Mouse (Mus musculus) forebrain, embryonic 12.5 days (tissue): ENCODE results near the gene Psg23. TPM values are rescaled to one million over a fixed set of nuclear protein-coding genes. Genes with fewer than 3 reads are reported as not detected.
"Not testable (repeated sequence)": the region's sequence is repeated elsewhere in the genome, so short reads cannot be mapped to it uniquely, and the experiment has no call there.

Source experiments
- ATAC-seq: fragments of 200-750 bp; cut with Nextera tagmentation; 2 replicates; pipeline ENCODE4 v1.8.0; 2017; ENCODE audit warnings: moderate TSS enrichment; ENCODE audit not compliant: low FRiP score
- H3K27ac ChIP-seq: fragments of 300-500 bp; sonication (generic); 2 replicates; pipeline ENCODE4 v1.5.1; 2016; ENCODE audit warnings: mild to moderate bottlenecking
- H3K27me3 ChIP-seq: fragments of 300-500 bp; sonication (generic); 2 replicates; pipeline ENCODE4 v1.6.1; 2016; ENCODE audit warnings: mild to moderate bottlenecking
- H3K36me3 ChIP-seq: fragments of 300-500 bp; sonication (generic); replicated peaks from 2 replicates; pipeline ENCODE4 v1.6.1; 2016; ENCODE audit warnings: mild to moderate bottlenecking
- H3K4me1 ChIP-seq: fragments of 300-500 bp; sonication (generic); 2 replicates; pipeline ENCODE4 v1.6.1; 2016
- H3K4me2 ChIP-seq: fragments of 300-500 bp; sonication (generic); 2 replicates; pipeline ENCODE4 v1.6.1; 2016; ENCODE audit warnings: mild to moderate bottlenecking, moderate library complexity
- H3K4me3 ChIP-seq: fragments of 300-500 bp; sonication (generic); replicated peaks from 2 replicates; pipeline ENCODE4 v1.5.1; 2016; ENCODE audit warnings: mild to moderate bottlenecking
- H3K9ac ChIP-seq: fragments of 300-500 bp; sonication (generic); 2 replicates; pipeline ENCODE4 v1.6.1; 2016; ENCODE audit warnings: mild to moderate bottlenecking
- H3K9me3 ChIP-seq: fragments of 300-500 bp; sonication (generic); 2 replicates; pipeline ENCODE4 v1.6.1; 2016
- WGBS: fragments of 180-500 bp; shearing (Covaris S2); methylation state at CpG from one replicate; pipeline ENCODE4 v1.1.7; 2016; 5-methylcytosine and 5-hydroxymethylcytosine counted together
- polyA plus RNA-seq: library from polyadenylated mRNA; unstranded; fragments of >200 nt; fragmentation: Nextera tagmentation; extraction: Ambion mirVana; gene quantifications from 2 replicates; pipeline ENCODE4 v1.2.1, GENCODE M21; 2016

Gene Psg23
- polyA plus RNA-seq = not detected in 2 replicates

DNA sequence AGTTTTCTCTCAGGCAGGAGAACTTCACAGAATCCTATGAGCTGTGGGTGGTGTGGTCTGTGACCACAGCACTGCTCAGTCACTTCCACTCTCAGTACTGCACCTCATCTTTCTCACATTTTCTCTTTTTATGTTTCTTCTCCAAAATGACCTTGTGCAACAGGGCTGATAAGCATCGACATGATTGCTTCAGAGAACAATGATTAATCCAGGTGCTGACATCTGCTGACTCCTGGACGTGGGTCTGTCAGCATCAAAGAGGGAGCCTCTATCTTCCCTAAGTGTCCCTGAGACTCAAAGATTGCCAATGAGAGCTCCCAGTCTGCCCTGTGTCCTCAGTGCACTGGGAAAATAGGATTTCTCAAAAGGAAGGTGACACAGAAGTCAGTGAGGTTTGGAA is at the start of gene Psg23:
Gene Psg23, minus strand, starts transcription at position 101 of the 400 bp plus-strand sequence.
- H3K9me3 ChIP-seq, H3K36me3 ChIP-seq, H3K9ac ChIP-seq, H3K4me1 ChIP-seq, H3K27me3 ChIP-seq, H3K27ac ChIP-seq, ATAC-seq, H3K4me3 ChIP-seq, H3K4me2 ChIP-seq: not testable (repeated sequence)
- WGBS = 71% methylated on average over 1 of the region's 2 CpGs

DNA sequence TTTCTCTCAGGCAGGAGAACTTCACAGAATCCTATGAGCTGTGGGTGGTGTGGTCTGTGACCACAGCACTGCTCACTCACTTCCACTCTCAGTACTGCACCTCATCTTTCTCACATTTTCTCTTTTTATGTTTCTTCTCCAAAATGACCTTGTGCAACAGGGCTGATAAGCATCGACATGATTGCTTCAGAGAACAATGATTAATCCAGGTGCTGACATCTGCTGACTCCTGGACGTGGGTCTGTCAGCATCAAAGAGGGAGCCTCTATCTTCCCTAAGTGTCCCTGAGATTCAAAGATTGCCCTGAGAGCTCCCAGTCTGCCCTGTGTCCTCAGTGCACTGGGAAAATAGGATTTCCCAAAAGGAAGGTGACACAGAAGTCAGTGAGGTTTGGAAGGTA is 40.3 kb upstream of the Psg23 start, which contains the start of gene Psg21:
Gene Psg21, minus strand, starts transcription at position 101 of the 400 bp plus-strand sequence.
- not testable (repeated sequence) for H3K4me3 ChIP-seq, H3K4me1 ChIP-seq, H3K27me3 ChIP-seq, H3K9ac ChIP-seq, H3K4me2 ChIP-seq, H3K27ac ChIP-seq, ATAC-seq, H3K36me3 ChIP-seq, H3K9me3 ChIP-seq
- WGBS = 56% methylated on average over 2 of the region's 2 CpGs

DNA sequence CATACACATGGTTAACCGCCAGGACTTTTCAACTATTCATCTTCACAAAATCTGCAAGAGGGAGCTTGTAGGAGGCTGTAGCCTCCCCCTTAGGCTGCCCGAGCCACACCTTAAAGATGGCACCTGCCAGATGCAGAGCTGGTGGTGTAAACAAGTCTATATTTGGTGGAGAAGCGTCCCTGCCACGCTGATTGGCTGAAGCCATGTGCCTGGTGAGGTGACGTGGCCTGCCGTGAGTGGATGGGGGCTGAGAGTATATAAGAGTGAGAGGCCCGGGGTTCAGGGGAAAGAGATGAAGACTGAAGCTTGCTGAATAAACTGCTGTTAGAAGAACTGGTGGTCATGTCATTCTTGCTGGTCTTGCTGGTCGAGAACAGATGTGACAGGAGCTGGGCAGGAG is 10.6 kb upstream of the Psg23 start:
- H3K4me2 ChIP-seq, H3K9me3 ChIP-seq, H3K36me3 ChIP-seq, H3K9ac ChIP-seq, H3K27me3 ChIP-seq, H3K27ac ChIP-seq, H3K4me1 ChIP-seq, ATAC-seq, H3K4me3 ChIP-seq: not testable (repeated sequence)
- WGBS = 76% methylated on average over 8 of the region's 8 CpGs

DNA sequence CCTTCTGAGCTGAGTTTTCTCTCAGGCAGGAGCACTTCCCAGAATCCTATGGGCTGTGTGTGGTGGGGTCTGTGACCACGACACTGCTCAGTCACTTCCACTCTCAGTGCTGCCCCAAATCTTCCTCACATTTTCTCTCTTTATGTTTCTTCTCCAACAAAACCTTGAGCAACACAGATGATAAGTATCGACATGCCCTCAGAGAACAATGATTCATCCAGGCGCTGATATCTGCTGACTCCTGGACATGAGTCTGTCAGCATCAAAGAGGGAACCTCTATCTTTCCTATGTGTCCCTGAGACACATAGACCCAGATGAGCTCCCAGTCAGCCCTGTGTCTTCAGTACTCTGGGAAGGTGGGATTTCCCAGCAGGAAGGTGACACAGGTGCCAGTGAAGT is 49.1 kb downstream of the Psg23 start, which contains the start of gene Psg27:
Gene Psg27, minus strand, starts transcription at position 101 of the 400 bp plus-strand sequence.
- Histone ChIP-seq H3K27me3 (no peaks in the 10 kb centered on the region), H3K27ac (no peak within 1 kb of the TSS), H3K4me3 (no peak within 1 kb of the TSS), H3K4me2 (no peak within 1 kb of the TSS), H3K36me3 (no peaks in the 10 kb centered on the region), H3K4me1 (no peaks in the 10 kb centered on the region), H3K9ac (no peak within 1 kb of the TSS), H3K9me3 (0 out of 2 replicates have a peak, but pooled peaks cover 8% of the 10 kb centered on the region)
- no peak for ATAC-seq
- 86% methylated on average over 3 of the region's 3 CpGs for WGBS

DNA sequence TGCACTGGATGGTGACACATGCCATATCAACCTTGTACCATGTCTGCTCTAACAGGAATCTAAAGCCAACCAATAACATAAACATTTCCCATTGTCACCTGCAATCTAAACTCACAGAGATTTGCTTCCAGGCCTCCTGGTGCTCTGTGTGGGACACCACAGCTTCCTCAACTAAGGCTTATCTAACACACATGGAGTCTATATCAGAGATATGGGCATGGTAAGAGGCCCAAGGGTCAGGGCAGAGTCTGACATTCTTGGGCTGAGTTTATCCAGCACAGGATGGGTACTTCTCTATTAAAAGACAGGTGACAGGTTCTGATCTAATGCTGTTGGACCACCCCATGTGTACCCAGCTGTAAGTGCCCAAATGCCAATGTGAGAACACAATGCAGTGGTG is 56.5 kb downstream of the Psg23 start:
- Histone ChIP-seq H3K4me1 (no peaks in the 10 kb centered on the region), H3K4me2 (no peak overlapping the region), H3K9me3 (no peaks in the 10 kb centered on the region), H3K36me3 (no peaks in the 10 kb centered on the region), H3K27me3 (no peaks in the 10 kb centered on the region), H3K9ac (no peak overlapping the region), H3K27ac (no peak overlapping the region), H3K4me3 (no peak overlapping the region)
- no peak for ATAC-seq

Other genes with a start within 250 kb of the Psg23 start
- gene Psg28, start 184.5 kb downstream of the Psg23 start, polyA plus RNA-seq = not detected in 2 replicates
- gene Psg26, start 132.3 kb downstream of the Psg23 start, polyA plus RNA-seq = not detected in 2 replicates
- gene Psg25, start 84.2 kb downstream of the Psg23 start, polyA plus RNA-seq = not detected in 2 replicates
- gene Psg27, start 49.2 kb downstream of the Psg23 start, polyA plus RNA-seq = not detected in 2 replicates
- not detected in 2 replicates for gene Psg21, start 40.2 kb upstream of the Psg23 start, polyA plus RNA-seq
- not detected in 2 replicates for gene Psg20, start 69.7 kb upstream of the Psg23 start, polyA plus RNA-seq
- not detected in 2 replicates for gene Psg22, start 101.6 kb upstream of the Psg23 start, polyA plus RNA-seq
- not detected in 2 replicates for gene Psg19, start 182.0 kb upstream of the Psg23 start, polyA plus RNA-seq
- 0.12 TPM in 1 of 2 replicates, not detected in the other for gene Psg17, start 205.1 kb upstream of the Psg23 start, polyA plus RNA-seq
- gene Mill2, start 223.5 kb upstream of the Psg23 start, polyA plus RNA-seq = 0.09 and 0.18 TPM in 2 replicates